Mouse (Mus musculus) neural tube, embryonic 11.5 days (tissue): Measurements from ENCODE around the gene Mb. TPM values are rescaled to one million over a fixed set of nuclear protein-coding genes. Genes with fewer than 3 reads are reported as not detected.

Experiments used
- ATAC-seq: fragments of 200-750 bp; cut with Nextera tagmentation; 2 replicates; pipeline ENCODE4 v1.8.0; 2017; ENCODE audit warnings: moderate number of reproducible peaks, mild to moderate bottlenecking, moderate TSS enrichment, moderate library complexity; ENCODE audit not compliant: insufficient read depth, low FRiP score, low TSS enrichment
- DNase-seq: peaks from one replicate; pipeline ENCODE4 v3.0.0-alpha.2; 2015; ENCODE audit warnings: low spot score
- H3K27ac ChIP-seq: fragments of 300-500 bp; sonication (generic); 2 replicates; pipeline ENCODE4 v1.5.1; 2014; ENCODE audit warnings: low read depth, mild to moderate bottlenecking, low read length
- H3K27me3 ChIP-seq: fragments of 300-500 bp; sonication (generic); 2 replicates; pipeline ENCODE4 v1.6.1; 2014; ENCODE audit warnings: mild to moderate bottlenecking, low read length, mixed read lengths; ENCODE audit not compliant: control insufficient read depth, insufficient read depth
- H3K36me3 ChIP-seq: fragments of 300-500 bp; sonication (generic); 2 replicates; pipeline ENCODE4 v1.6.1; 2014; ENCODE audit warnings: mild to moderate bottlenecking, low read length, moderate library complexity, mixed read lengths; ENCODE audit not compliant: control insufficient read depth, insufficient read depth
- H3K4me1 ChIP-seq: fragments of 300-500 bp; sonication (generic); 2 replicates; pipeline ENCODE4 v1.6.1; 2014; ENCODE audit warnings: low read length, mixed read lengths; ENCODE audit not compliant: control insufficient read depth, insufficient read depth
- H3K4me2 ChIP-seq: fragments of 300-500 bp; sonication (generic); 2 replicates; pipeline ENCODE4 v1.6.1; 2014; ENCODE audit warnings: low read depth, mild to moderate bottlenecking, moderate library complexity
- H3K4me3 ChIP-seq: fragments of 300-500 bp; sonication (generic); 2 replicates; pipeline ENCODE4 v1.5.1; 2014; ENCODE audit warnings: low read depth, low read length
- H3K9ac ChIP-seq: fragments of 300-500 bp; sonication (generic); 2 replicates; pipeline ENCODE4 v1.6.1; 2014; ENCODE audit warnings: mild to moderate bottlenecking, low read length
- H3K9me3 ChIP-seq: fragments of 300-500 bp; sonication (generic); 2 replicates; pipeline ENCODE4 v1.6.1; 2016; ENCODE audit warnings: low read length; ENCODE audit not compliant: control insufficient read depth
- WGBS: fragments of 180-500 bp; shearing (Covaris S2); extraction: QIAGEN DNeasy Blood & Tissue Kit; methylation state at CpG from one replicate; pipeline ENCODE4 v1.1.7; 2014; 5-methylcytosine and 5-hydroxymethylcytosine counted together
- polyA plus RNA-seq: library from polyadenylated mRNA; unstranded; fragments of >200 nt; fragmentation: Nextera tagmentation; extraction: Ambion mirVana; gene quantifications from 2 replicates; pipeline ENCODE4 v1.2.1, GENCODE M21; 2014

Mb gene
- polyA plus RNA-seq, 1 experiment from 2014 or later, result 2.0 TPM

- DNase-seq (no peak), ATAC-seq (no peak)
- 79% methylated on average over 6 of the region's 6 CpGs for WGBS
- Histone ChIP-seq H3K4me2 (no peak overlapping the region), H3K4me3 (no peak overlapping the region), H3K36me3 (no peaks in the 10 kb centered on the region), H3K9ac (no peak overlapping the region), H3K9me3 (no peaks in the 10 kb centered on the region), H3K4me1 (no peaks in the 10 kb centered on the region), H3K27me3 (no peaks in the 10 kb centered on the region), H3K27ac (no peak overlapping the region)
Measured at GRCm38 (mm10) chr15:77027675-77028074, 22.8 kb downstream of the Mb start.

- Histone ChIP-seq H3K27me3 (no peaks in the 10 kb centered on the region), H3K9ac (no peak overlapping the region), H3K9me3 (no peaks in the 10 kb centered on the region), H3K27ac (no peak overlapping the region), H3K4me3 (no peak overlapping the region), H3K4me2 (no peak overlapping the region), H3K36me3 (no peaks in the 10 kb centered on the region), H3K4me1 (no peaks in the 10 kb centered on the region)
- ATAC-seq, result no peak
- 91% methylated on average over 3 of the region's 3 CpGs for WGBS
- no peak for DNase-seq
Measured at GRCm38 (mm10) chr15:77027117-77027516, 23.4 kb downstream of the Mb start.

GRCm38 (mm10) chr15:77025884-77026583 is 24.4 kb downstream of the Mb start:
- Histone ChIP-seq H3K4me1 (no peaks in the 10 kb centered on the region), H3K27me3 (no peaks in the 10 kb centered on the region), H3K4me3 (no peak overlapping the region), H3K9me3 (no peaks in the 10 kb centered on the region), H3K27ac (no peak overlapping the region), H3K36me3 (no peaks in the 10 kb centered on the region), H3K4me2 (no peak overlapping the region), H3K9ac (no peak overlapping the region)
- DNase-seq (peak; percentile 43), ATAC-seq (no peak)
- 64% methylated on average over 5 of the region's 5 CpGs for WGBS

DNA sequence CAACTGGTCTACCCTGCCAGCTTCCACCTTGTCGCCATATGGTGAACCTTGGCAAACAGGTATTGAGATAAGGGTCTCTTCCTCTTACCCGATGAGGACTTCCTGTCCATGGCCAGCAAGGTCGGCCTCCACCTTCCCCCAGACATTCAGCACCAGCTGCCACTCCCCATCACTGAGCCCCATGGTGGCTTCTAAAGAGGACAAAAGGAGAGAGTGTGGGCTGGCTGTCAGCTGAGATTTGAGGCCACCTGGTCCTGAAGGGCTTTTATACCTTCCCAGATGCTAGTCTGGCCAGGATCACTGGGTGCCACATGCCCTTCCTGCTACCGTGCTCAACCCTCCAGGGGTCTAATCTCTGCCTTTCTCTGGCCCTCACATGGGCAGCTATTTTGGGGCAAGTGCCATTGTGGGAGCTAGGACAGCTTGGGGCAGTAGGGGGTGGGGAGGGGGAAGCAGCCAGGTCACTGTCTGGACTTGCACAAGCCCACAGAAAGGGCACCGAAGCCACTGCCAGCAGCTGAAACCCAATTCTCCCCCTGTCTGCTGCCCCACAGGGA is 28.0 kb downstream of the Mb start:
- no peak for DNase-seq
- no peaks in the 10 kb centered on the region for H3K36me3 ChIP-seq
- no peak overlapping the region for H3K27ac ChIP-seq
- no peaks in the 10 kb centered on the region for H3K4me1 ChIP-seq
- no peak overlapping the region for H3K4me3 ChIP-seq
- no peaks in the 10 kb centered on the region for H3K27me3 ChIP-seq
- H3K9ac ChIP-seq, result no peak overlapping the region
- ATAC-seq, result no peak
- WGBS, result 81% methylated on average over 5 of the region's 5 CpGs
- no peak overlapping the region for H3K4me2 ChIP-seq
- H3K9me3 ChIP-seq, result no peaks in the 10 kb centered on the region

DNA sequence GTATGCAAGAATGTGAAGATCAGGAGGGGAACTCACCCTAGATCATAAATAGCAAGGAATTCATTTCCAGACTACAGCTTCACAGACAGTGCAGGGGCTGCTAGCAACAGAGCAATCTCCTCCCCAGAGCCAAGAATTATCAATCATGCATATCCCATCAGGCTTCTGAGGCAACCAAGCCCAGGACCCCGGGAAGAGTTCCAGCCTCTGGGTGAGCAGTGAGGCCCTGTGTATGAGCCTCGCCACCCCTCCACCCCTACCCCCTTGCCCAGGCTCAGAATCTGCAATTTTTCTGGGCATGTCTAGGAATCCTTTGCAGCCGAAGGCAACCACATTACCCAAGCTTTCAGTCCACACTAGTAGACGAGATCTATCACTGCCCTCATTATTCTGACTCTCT is 28.6 kb downstream of the Mb start:
- H3K9me3 ChIP-seq, result no peaks in the 10 kb centered on the region
- H3K4me1 ChIP-seq, result no peaks in the 10 kb centered on the region
- no peak overlapping the region for H3K4me3 ChIP-seq
- no peak overlapping the region for H3K4me2 ChIP-seq
- H3K36me3 ChIP-seq, result no peaks in the 10 kb centered on the region
- ATAC-seq (no peak), DNase-seq (no peak)
- no peaks in the 10 kb centered on the region for H3K27me3 ChIP-seq
- 81% methylated on average over 4 of the region's 4 CpGs for WGBS
- H3K9ac ChIP-seq, result no peak overlapping the region
- no peak overlapping the region for H3K27ac ChIP-seq

DNA sequence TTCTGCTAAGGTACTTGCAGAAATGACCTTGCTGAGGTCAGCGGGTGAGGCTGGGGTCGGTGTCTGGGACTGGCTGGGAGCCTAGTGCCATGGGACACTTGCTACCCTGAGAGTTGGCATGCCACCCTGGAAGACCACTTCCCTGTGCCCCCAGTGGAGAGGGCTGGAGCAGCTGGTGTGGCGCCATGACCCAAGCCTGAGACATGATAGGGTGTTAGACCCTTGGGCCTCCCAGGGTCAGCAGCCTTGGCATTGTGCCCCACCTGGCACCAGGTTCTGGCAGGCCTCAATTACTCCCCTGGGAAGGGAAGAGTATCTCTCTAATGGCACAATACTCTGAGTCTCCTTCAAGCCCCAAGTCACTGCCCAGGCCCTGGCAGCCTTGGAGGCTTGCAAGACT is 29.4 kb downstream of the Mb start:
- 90% methylated on average over 3 of the region's 3 CpGs for WGBS
- no peak for DNase-seq
- Histone ChIP-seq H3K4me2 (no peak overlapping the region), H3K9ac (no peak overlapping the region), H3K4me1 (no peaks in the 10 kb centered on the region), H3K36me3 (no peaks in the 10 kb centered on the region), H3K27ac (no peak overlapping the region), H3K27me3 (no peaks in the 10 kb centered on the region), H3K9me3 (no peaks in the 10 kb centered on the region), H3K4me3 (no peak overlapping the region)
- no peak for ATAC-seq

DNA sequence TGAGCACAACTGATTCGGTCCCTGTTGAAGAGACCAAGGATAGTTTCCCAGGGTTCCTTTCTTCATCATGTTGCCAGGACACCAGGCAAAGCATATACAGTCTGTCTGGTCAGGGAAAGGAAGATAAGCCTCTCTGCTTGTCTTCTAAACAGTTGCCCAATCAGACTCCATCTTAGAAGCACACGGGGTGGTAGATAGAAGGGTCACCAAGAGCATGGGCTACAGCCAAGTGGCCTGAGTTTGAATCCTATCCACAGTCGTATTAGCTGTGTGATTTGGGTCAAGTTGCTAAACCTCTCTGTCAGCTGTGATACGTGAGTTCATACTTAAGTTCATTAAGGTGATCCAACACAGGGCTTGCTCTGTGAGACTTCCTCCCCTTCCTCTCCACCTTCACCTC is 30.3 kb downstream of the Mb start:
- no peaks in the 10 kb centered on the region for H3K9me3 ChIP-seq
- H3K9ac ChIP-seq, result no peak overlapping the region
- no peak overlapping the region for H3K27ac ChIP-seq
- H3K4me2 ChIP-seq, result no peak overlapping the region
- H3K36me3 ChIP-seq, result no peaks in the 10 kb centered on the region
- H3K27me3 ChIP-seq, result no peaks in the 10 kb centered on the region
- no peaks in the 10 kb centered on the region for H3K4me1 ChIP-seq
- 89% methylated on average over 4 of the region's 4 CpGs for WGBS
- no peak for ATAC-seq
- no peak overlapping the region for H3K4me3 ChIP-seq
- DNase-seq, result no peak

GRCm38 (mm10) chr15:77019533-77019932 is 30.9 kb downstream of the Mb start:
- no peak overlapping the region for H3K27ac ChIP-seq
- ATAC-seq (no peak), DNase-seq (no peak)
- no peaks in the 10 kb centered on the region for H3K9me3 ChIP-seq
- H3K9ac ChIP-seq, result no peak overlapping the region
- H3K4me3 ChIP-seq, result no peak overlapping the region
- 80% methylated on average over 7 of the region's 7 CpGs for WGBS
- H3K36me3 ChIP-seq, result no peaks in the 10 kb centered on the region
- H3K4me1 ChIP-seq, result no peaks in the 10 kb centered on the region
- no peaks in the 10 kb centered on the region for H3K27me3 ChIP-seq
- no peak overlapping the region for H3K4me2 ChIP-seq

- no peak overlapping the region for H3K4me2 ChIP-seq
- H3K27me3 ChIP-seq, result no peaks in the 10 kb centered on the region
- no peak overlapping the region for H3K4me3 ChIP-seq
- H3K9me3 ChIP-seq, result no peaks in the 10 kb centered on the region
- H3K4me1 ChIP-seq, result no peaks in the 10 kb centered on the region
- no peaks in the 10 kb centered on the region for H3K36me3 ChIP-seq
- no peak overlapping the region for H3K9ac ChIP-seq
- no peak for ATAC-seq
- WGBS, result 64% methylated on average over 6 of the region's 6 CpGs
- DNase-seq, result no peak
- H3K27ac ChIP-seq, result no peak overlapping the region
Measured at GRCm38 (mm10) chr15:77018740-77019340, 31.6 kb downstream of the Mb start.
